Mouse (Mus musculus) hindbrain, postnatal 0 days (tissue): ENCODE results near the gene Mcrip1. TPM values are rescaled to one million over a fixed set of nuclear protein-coding genes. Genes with fewer than 3 reads are reported as not detected.

Experiments used
- ATAC-seq: fragments of 200-750 bp; cut with Nextera tagmentation; 2 replicates; pipeline ENCODE4 v1.8.0; 2017; ENCODE audit warnings: mild to moderate bottlenecking, moderate TSS enrichment, moderate library complexity
- DNase-seq: peaks from one replicate; pipeline ENCODE4 v3.0.0-alpha.2; 2015; ENCODE audit warnings: low spot score
- H3K27ac ChIP-seq: fragments of 300-500 bp; sonication (generic); 2 replicates; pipeline ENCODE4 v1.5.1; 2014; ENCODE audit warnings: mild to moderate bottlenecking
- H3K27me3 ChIP-seq: fragments of 300-500 bp; sonication (generic); 2 replicates; pipeline ENCODE4 v1.6.1; 2014; ENCODE audit warnings: low read length, mixed read lengths; ENCODE audit not compliant: insufficient read depth
- H3K36me3 ChIP-seq: fragments of 300-500 bp; sonication (generic); 2 replicates; pipeline ENCODE4 v1.6.1; 2014; ENCODE audit warnings: low read length, mixed read lengths; ENCODE audit not compliant: insufficient read depth
- H3K4me1 ChIP-seq: fragments of 300-500 bp; sonication (generic); 2 replicates; pipeline ENCODE4 v1.6.1; 2014; ENCODE audit warnings: antibody characterized with exemption, low read length, mixed read lengths; ENCODE audit not compliant: insufficient read depth
- H3K4me2 ChIP-seq: fragments of 300-500 bp; sonication (generic); 2 replicates; pipeline ENCODE4 v1.6.1; 2014; ENCODE audit warnings: low read depth, mild to moderate bottlenecking, low read length, moderate library complexity, mixed read lengths
- H3K4me3 ChIP-seq: fragments of 300-500 bp; sonication (generic); 2 replicates; pipeline ENCODE4 v1.5.1; 2014; ENCODE audit warnings: low read length
- H3K9ac ChIP-seq: fragments of 300-500 bp; sonication (generic); replicated peaks from 2 replicates; pipeline ENCODE4 v1.6.1; 2014; ENCODE audit warnings: mild to moderate bottlenecking, low read length, moderate library complexity, mixed read lengths
- H3K9me3 ChIP-seq: fragments of 300-500 bp; sonication (generic); 2 replicates; pipeline ENCODE4 v1.6.1; 2016; ENCODE audit warnings: low read length, mixed read lengths
- CTCF ChIP-seq: IDR thresholded peaks from 2 replicates; pipeline ENCODE4 v1.5.1; 2016; ENCODE audit warnings: antibody characterized with exemption, control low read depth, low read depth
- WGBS: fragments of 180-500 bp; shearing (Covaris S2); extraction: QIAGEN DNeasy Blood & Tissue Kit; methylation state at CpG from one replicate; pipeline ENCODE4 v1.1.7; 2014; 5-methylcytosine and 5-hydroxymethylcytosine counted together
- polyA plus RNA-seq: library from polyadenylated mRNA; unstranded; fragments of >200 nt; fragmentation: Nextera tagmentation; extraction: Ambion mirVana; gene quantifications from 2 replicates; pipeline ENCODE4 v1.2.1, GENCODE M21; 2015
- total RNA-seq: library from RNA; depleted of rRNA; stranded (reverse); fragments of >200 nt; gene quantifications from 2 replicates; pipeline ENCODE4 v1.2.3, GENCODE M21; 2014

Gene Mcrip1
- total and polyA plus RNA-seq, 2 experiments from 2014 or later, result 144 to 257 TPM

GRCm38 (mm10) chr11:120507611-120508289 lies 41.8 kb downstream of the Mcrip1 start:
- no peak for DNase-seq
- no peak for ATAC-seq
- Histone ChIP-seq H3K27me3 (no peaks in the 10 kb centered on the region), H3K36me3 (no peaks in the 10 kb centered on the region), H3K9ac (no peak overlapping the region), H3K4me1 (no peaks in the 10 kb centered on the region), H3K4me3 (no peak overlapping the region), H3K27ac (no peak overlapping the region), H3K9me3 (no peaks in the 10 kb centered on the region), H3K4me2 (no peak overlapping the region)
- no peak for TF ChIP-seq CTCF
- WGBS, result 75% methylated on average over 13 of the region's 13 CpGs

GRCm38 (mm10) chr11:120506899-120507298 lies 42.6 kb downstream of the Mcrip1 start:
- DNase-seq, result peak; percentile 27
- Histone ChIP-seq H3K4me1 (no peaks in the 10 kb centered on the region), H3K36me3 (no peaks in the 10 kb centered on the region), H3K4me3 (no peak overlapping the region), H3K4me2 (no peak overlapping the region), H3K27me3 (no peaks in the 10 kb centered on the region), H3K27ac (no peak overlapping the region), H3K9ac (no peak overlapping the region), H3K9me3 (no peaks in the 10 kb centered on the region)
- TF ChIP-seq CTCF, result peak; percentile 58
- 54% methylated on average over 4 of the region's 4 CpGs for WGBS
- ATAC-seq, result no peak

- no peak for DNase-seq
- no peak overlapping the region for H3K27ac ChIP-seq
- H3K9ac ChIP-seq, result no peak overlapping the region
Measured at GRCm38 (mm10) chr11:120505661-120506060, 43.9 kb downstream of the Mcrip1 start.

GRCm38 (mm10) chr11:120501701-120502100 lies 47.8 kb downstream of the Mcrip1 start:
- WGBS, result 95% methylated on average over 4 of the region's 4 CpGs

More at GRCm38 (mm10) chr11:120505661-120506060, 43.9 kb downstream of the Mcrip1 start:
- 89% methylated on average over 3 of the region's 3 CpGs for WGBS
- Histone ChIP-seq H3K9me3 (no peaks in the 10 kb centered on the region), H3K4me2 (no peak overlapping the region), H3K27me3 (no peaks in the 10 kb centered on the region), H3K4me1 (no peaks in the 10 kb centered on the region), H3K36me3 (no peaks in the 10 kb centered on the region), H3K4me3 (no peak overlapping the region)
- ATAC-seq, result no peak
- no peak for TF ChIP-seq CTCF

GRCm38 (mm10) chr11:120501018-120501417 lies 48.5 kb downstream of the Mcrip1 start:
- no peak for DNase-seq
- no peak overlapping the region for H3K4me3 ChIP-seq
- peaks cover 22% of the 10 kb centered on the region for H3K36me3 ChIP-seq
- no peak overlapping the region for H3K9ac ChIP-seq
- no peaks in the 10 kb centered on the region for H3K9me3 ChIP-seq
- no peaks in the 10 kb centered on the region for H3K4me1 ChIP-seq
- H3K4me2 ChIP-seq, result no peak overlapping the region
- H3K27ac ChIP-seq, result no peak overlapping the region
- 63% methylated on average over 6 of the region's 6 CpGs for WGBS
- H3K27me3 ChIP-seq, result no peaks in the 10 kb centered on the region
- ATAC-seq, result no peak
- TF ChIP-seq CTCF, result no peak

More at GRCm38 (mm10) chr11:120501701-120502100, 47.8 kb downstream of the Mcrip1 start:
- Histone ChIP-seq H3K9me3 (no peaks in the 10 kb centered on the region), H3K4me3 (no peak overlapping the region), H3K4me1 (no peaks in the 10 kb centered on the region), H3K9ac (no peak overlapping the region), H3K27ac (no peak overlapping the region), H3K36me3 (peaks cover 17% of the 10 kb centered on the region), H3K4me2 (no peak overlapping the region), H3K27me3 (no peaks in the 10 kb centered on the region)
- no peak for TF ChIP-seq CTCF
- DNase-seq, result no peak
- no peak for ATAC-seq

GRCm38 (mm10) chr11:120500357-120500756 lies 49.2 kb downstream of the Mcrip1 start:
- DNase-seq, result no peak
- Histone ChIP-seq H3K9me3 (no peaks in the 10 kb centered on the region), H3K27ac (no peak overlapping the region), H3K9ac (no peak overlapping the region), H3K36me3 (peaks cover 29% of the 10 kb centered on the region), H3K27me3 (no peaks in the 10 kb centered on the region), H3K4me3 (no peak overlapping the region), H3K4me2 (no peak overlapping the region), H3K4me1 (no peaks in the 10 kb centered on the region)
- WGBS, result 33% methylated on average over 3 of the region's 3 CpGs
- no peak for TF ChIP-seq CTCF
- no peak for ATAC-seq

- H3K27ac ChIP-seq, result no peak overlapping the region
- ATAC-seq, result no peak
- H3K4me1 ChIP-seq, result no peaks in the 10 kb centered on the region
- DNase-seq, result no peak
- peaks cover 34% of the 10 kb centered on the region for H3K36me3 ChIP-seq
- no peak for TF ChIP-seq CTCF
- H3K27me3 ChIP-seq, result no peaks in the 10 kb centered on the region
- no peak overlapping the region for H3K4me3 ChIP-seq
- H3K9ac ChIP-seq, result no peak overlapping the region
- WGBS, result 88% methylated on average over 6 of the region's 6 CpGs
- H3K9me3 ChIP-seq, result no peaks in the 10 kb centered on the region
- H3K4me2 ChIP-seq, result no peak overlapping the region
Measured at GRCm38 (mm10) chr11:120499894-120500293, 49.6 kb downstream of the Mcrip1 start.
